Mouse (Mus musculus): ENCODE results near the gene Plxnb1. TPM values are rescaled to one million over a fixed set of nuclear protein-coding genes. Genes with fewer than 3 reads are reported as not detected.

The Plxnb1 gene
- total RNA-seq, 2 experiments from 2014 or later, result 90.5 to 91.9 TPM

- no peak for DNase-seq (ENCODE audit: low spot score in 2 of 2)
Measured at GRCm38 (mm10) chr9:109100307-109100928, 5.2 kb downstream of the Plxnb1 start.

- DNase-seq (ENCODE audit: low spot score in 2 of 2), result no peak
Measured at GRCm38 (mm10) chr9:109101933-109102445, 6.8 kb downstream of the Plxnb1 start.

- no peak for DNase-seq (ENCODE audit: low spot score in 2 of 2)
Measured at GRCm38 (mm10) chr9:109102541-109102940, 7.4 kb downstream of the Plxnb1 start.

GRCm38 (mm10) chr9:109103250-109103649 is 8.1 kb downstream of the Plxnb1 start:
- DNase-seq (ENCODE audit: low spot score in 2 of 2), result no peak

GRCm38 (mm10) chr9:109104083-109104482 is 8.9 kb downstream of the Plxnb1 start:
- no peak for DNase-seq (ENCODE audit: low spot score in 2 of 2)

- DNase-seq (ENCODE audit: low spot score in 2 of 2), result peak; percentile 45 to 54
Measured at GRCm38 (mm10) chr9:109105011-109105410, 9.8 kb downstream of the Plxnb1 start.

- DNase-seq (ENCODE audit: low spot score in 2 of 2), result no peak
Measured at GRCm38 (mm10) chr9:109105648-109106047, 10.5 kb downstream of the Plxnb1 start.

- no peak for DNase-seq (ENCODE audit: low spot score in 2 of 2)
Measured at GRCm38 (mm10) chr9:109107341-109107740, 12.2 kb downstream of the Plxnb1 start.

- DNase-seq (ENCODE audit: low spot score in 2 of 2), result no peak
Measured at GRCm38 (mm10) chr9:109110240-109110639, 15.1 kb downstream of the Plxnb1 start.

- no peak for DNase-seq (ENCODE audit: low spot score in 2 of 2)
Measured at GRCm38 (mm10) chr9:109111101-109111500, 15.9 kb downstream of the Plxnb1 start.

- DNase-seq (ENCODE audit: low spot score in 2 of 2), result no peak
Measured at GRCm38 (mm10) chr9:109111591-109111990, 16.4 kb downstream of the Plxnb1 start.

- no peak for DNase-seq (ENCODE audit: low spot score in 2 of 2)
Measured at GRCm38 (mm10) chr9:109113331-109113730, 18.1 kb downstream of the Plxnb1 start.

GRCm38 (mm10) chr9:109114276-109114675 is 19.1 kb downstream of the Plxnb1 start:
- DNase-seq (ENCODE audit: low spot score in 2 of 2), result no peak

- no peak for DNase-seq (ENCODE audit: low spot score in 2 of 2)
Measured at GRCm38 (mm10) chr9:109114871-109115270, 19.7 kb downstream of the Plxnb1 start.

GRCm38 (mm10) chr9:109116205-109116604 is 21.0 kb downstream of the Plxnb1 start:
- DNase-seq (ENCODE audit: low spot score in 2 of 2), result no peak

GRCm38 (mm10) chr9:109118106-109118505 is 22.9 kb downstream of the Plxnb1 start:
- DNase-seq (ENCODE audit: low spot score in 2 of 2), result no peak

- DNase-seq (ENCODE audit: low spot score in 2 of 2), result no peak
Measured at GRCm38 (mm10) chr9:109119571-109119970, 24.4 kb downstream of the Plxnb1 start.

GRCm38 (mm10) chr9:109120956-109121355 is 25.8 kb downstream of the Plxnb1 start:
- no peak for DNase-seq (ENCODE audit: low spot score in 2 of 2)

- DNase-seq (ENCODE audit: low spot score in 2 of 2), result peak in 1 of 2 experiments; percentile 52
Measured at GRCm38 (mm10) chr9:109122553-109123085, 27.4 kb downstream of the Plxnb1 start.

GRCm38 (mm10) chr9:109123266-109123665 is 28.1 kb downstream of the Plxnb1 start:
- DNase-seq (ENCODE audit: low spot score in 2 of 2), result peak in 1 of 2 experiments; percentile 19

- no peak for DNase-seq (ENCODE audit: low spot score in 2 of 2)
Measured at GRCm38 (mm10) chr9:109124164-109124563, 29.0 kb downstream of the Plxnb1 start.

- no peak for DNase-seq (ENCODE audit: low spot score in 2 of 2)
Measured at GRCm38 (mm10) chr9:109125043-109125442, 29.9 kb downstream of the Plxnb1 start.

- no peak for DNase-seq (ENCODE audit: low spot score in 2 of 2)
Measured at GRCm38 (mm10) chr9:109125481-109125880, 30.3 kb downstream of the Plxnb1 start.

Measured in layer of hippocampus, postnatal 14 days (tissue).